Mouse (Mus musculus): ENCODE results near the gene Pla2g4a. TPM values are rescaled to one million over a fixed set of nuclear protein-coding genes. Genes with fewer than 3 reads are reported as not detected.

The Pla2g4a gene
- polyA plus RNA-seq (2015; fragmentation: Nextera tagmentation; extraction: Ambion mirVana): 12.6 and 14.0 TPM in 2 replicates

- H3K27me3 ChIP-seq: no peaks in the 10 kb centered on the region
- peak within 1 kb of the TSS; percentile 63 for H3K4me2 ChIP-seq
- peak within 1 kb of the TSS; percentile 79 for H3K27ac ChIP-seq
- no peaks in the 10 kb centered on the region for H3K36me3 ChIP-seq
- H3K4me1 ChIP-seq: 0 out of 2 replicates have a peak, but pooled peaks cover 3% of the 10 kb centered on the region
- peak within 1 kb of the TSS; percentile 43 for H3K9ac ChIP-seq
- peak; percentile 92; the same call in 1 of the 2 replicates for ATAC-seq (ENCODE audit: borderline replicate concordance, extremely low read depth, low FRiP score, low TSS enrichment)
- H3K4me3 ChIP-seq: peak within 1 kb of the TSS; percentile 51
- WGBS: 7% methylated on average over 15 of the region's 15 CpGs
- H3K9me3 ChIP-seq: no peaks in the 10 kb centered on the region
Observed at GRCm38 (mm10) chr1:149960734-149961424, at the start of gene Pla2g4a. Gene Pla2g4a, minus strand, starts transcription at chr1:149961290.

- Histone ChIP-seq H3K4me3 (no peak overlapping the region), H3K27ac (no peak overlapping the region), H3K36me3 (no peaks in the 10 kb centered on the region), H3K9ac (no peak overlapping the region), H3K4me2 (no peak overlapping the region), H3K4me1 (no peaks in the 10 kb centered on the region), H3K9me3 (no peaks in the 10 kb centered on the region), H3K27me3 (no peaks in the 10 kb centered on the region)
- no peak for ATAC-seq (ENCODE audit: borderline replicate concordance, extremely low read depth, low FRiP score, low TSS enrichment)
- 69% methylated on average over 4 of the region's 4 CpGs for WGBS
Observed at GRCm38 (mm10) chr1:150010629-150010979, 49.5 kb upstream of the Pla2g4a start.

- H3K4me3 ChIP-seq: no peak overlapping the region
- H3K4me2 ChIP-seq: no peak overlapping the region
- H3K4me1 ChIP-seq: no peaks in the 10 kb centered on the region
- no peak overlapping the region for H3K9ac ChIP-seq
- H3K36me3 ChIP-seq: no peaks in the 10 kb centered on the region
- no peaks in the 10 kb centered on the region for H3K27me3 ChIP-seq
- ATAC-seq (ENCODE audit: borderline replicate concordance, extremely low read depth, low FRiP score, low TSS enrichment): no peak
- H3K9me3 ChIP-seq: no peaks in the 10 kb centered on the region
- no peak overlapping the region for H3K27ac ChIP-seq
- 89% methylated on average over 18 of the region's 18 CpGs for WGBS
Observed at GRCm38 (mm10) chr1:150009968-150010628, 49.0 kb upstream of the Pla2g4a start.

GRCm38 (mm10) chr1:150009134-150009533 is 48.0 kb upstream of the Pla2g4a start:
- Histone ChIP-seq H3K4me1 (no peaks in the 10 kb centered on the region), H3K27me3 (no peaks in the 10 kb centered on the region), H3K27ac (no peak overlapping the region), H3K9me3 (no peaks in the 10 kb centered on the region), H3K36me3 (no peaks in the 10 kb centered on the region), H3K9ac (no peak overlapping the region), H3K4me2 (no peak overlapping the region), H3K4me3 (no peak overlapping the region)
- ATAC-seq (ENCODE audit: borderline replicate concordance, extremely low read depth, low FRiP score, low TSS enrichment): peak; percentile 62; the same call in 1 of the 2 replicates
- WGBS: 69% methylated on average over 9 of the region's 9 CpGs

- no peaks in the 10 kb centered on the region for H3K36me3 ChIP-seq
- H3K4me1 ChIP-seq: no peaks in the 10 kb centered on the region
- no peak overlapping the region for H3K27ac ChIP-seq
- H3K9ac ChIP-seq: no peak overlapping the region
- ATAC-seq (ENCODE audit: borderline replicate concordance, extremely low read depth, low FRiP score, low TSS enrichment): no peak
- no peak overlapping the region for H3K4me3 ChIP-seq
- H3K4me2 ChIP-seq: no peak overlapping the region
- H3K27me3 ChIP-seq: no peaks in the 10 kb centered on the region
- 62% methylated on average over 1 of the region's 1 CpGs for WGBS
- H3K9me3 ChIP-seq: no peaks in the 10 kb centered on the region
Observed at GRCm38 (mm10) chr1:149975626-149976025, 14.5 kb upstream of the Pla2g4a start.

- H3K27ac ChIP-seq: no peak overlapping the region
- no peaks in the 10 kb centered on the region for H3K9me3 ChIP-seq
- no peak for ATAC-seq (ENCODE audit: borderline replicate concordance, extremely low read depth, low FRiP score, low TSS enrichment)
- no peak overlapping the region for H3K4me3 ChIP-seq
- H3K36me3 ChIP-seq: no peaks in the 10 kb centered on the region
- no peak overlapping the region for H3K9ac ChIP-seq
- WGBS: 32% methylated on average over 1 of the region's 1 CpGs
- no peaks in the 10 kb centered on the region for H3K4me1 ChIP-seq
- no peaks in the 10 kb centered on the region for H3K27me3 ChIP-seq
- H3K4me2 ChIP-seq: no peak overlapping the region
Observed at GRCm38 (mm10) chr1:149965826-149966225, 4.7 kb upstream of the Pla2g4a start.

GRCm38 (mm10) chr1:149961425-149962303 is 574 bp upstream of the Pla2g4a start:
- 53% methylated on average over 9 of the region's 9 CpGs for WGBS
- peak; percentile 63; the same call in 1 of the 2 replicates for ATAC-seq (ENCODE audit: borderline replicate concordance, extremely low read depth, low FRiP score, low TSS enrichment)
- Histone ChIP-seq H3K27ac (0 out of 2 replicates have a peak overlapping the region, but pooled peaks have one; percentile 79), H3K9ac (no peak overlapping the region), H3K4me1 (0 out of 2 replicates have a peak, but pooled peaks cover 3% of the 10 kb centered on the region), H3K4me2 (peak overlapping the region; percentile 63), H3K36me3 (no peaks in the 10 kb centered on the region), H3K27me3 (no peaks in the 10 kb centered on the region), H3K4me3 (peak overlapping the region; percentile 51), H3K9me3 (no peaks in the 10 kb centered on the region)

- no peak for ATAC-seq (ENCODE audit: borderline replicate concordance, extremely low read depth, low FRiP score, low TSS enrichment)
- Histone ChIP-seq H3K27ac (no peak overlapping the region), H3K4me2 (peak overlapping the region; percentile 63), H3K27me3 (no peaks in the 10 kb centered on the region), H3K9me3 (no peaks in the 10 kb centered on the region), H3K4me1 (peaks cover 7% of the 10 kb centered on the region; the same call in 1 of the 2 replicates), H3K36me3 (no peaks in the 10 kb centered on the region), H3K4me3 (peak overlapping the region; percentile 51; the same call in 1 of the 2 replicates), H3K9ac (no peak overlapping the region)
- 94% methylated on average over 4 of the region's 4 CpGs for WGBS
Observed at GRCm38 (mm10) chr1:149960251-149960650, 839 bp downstream of the Pla2g4a start.

- ATAC-seq (ENCODE audit: borderline replicate concordance, extremely low read depth, low FRiP score, low TSS enrichment): no peak
- WGBS: 33% methylated on average over 1 of the region's 1 CpGs
- H3K4me3 ChIP-seq: no peak overlapping the region
- no peaks in the 10 kb centered on the region for H3K36me3 ChIP-seq
- no peak overlapping the region for H3K4me2 ChIP-seq
- H3K27ac ChIP-seq: no peak overlapping the region
- no peaks in the 10 kb centered on the region for H3K9me3 ChIP-seq
- peaks cover 7% of the 10 kb centered on the region; the same call in 1 of the 2 replicates for H3K4me1 ChIP-seq
- no peak overlapping the region for H3K9ac ChIP-seq
- H3K27me3 ChIP-seq: no peaks in the 10 kb centered on the region
Observed at GRCm38 (mm10) chr1:149959069-149959468, 2.0 kb downstream of the Pla2g4a start.

GRCm38 (mm10) chr1:149955482-149955881 is 5.6 kb downstream of the Pla2g4a start:
- 44% methylated on average over 4 of the region's 4 CpGs for WGBS
- Histone ChIP-seq H3K27me3 (no peaks in the 10 kb centered on the region), H3K9ac (no peak overlapping the region), H3K27ac (no peak overlapping the region), H3K9me3 (no peaks in the 10 kb centered on the region), H3K36me3 (no peaks in the 10 kb centered on the region), H3K4me3 (no peak overlapping the region), H3K4me2 (no peak overlapping the region), H3K4me1 (peaks cover 4% of the 10 kb centered on the region; the same call in 1 of the 2 replicates)
- no peak for ATAC-seq (ENCODE audit: borderline replicate concordance, extremely low read depth, low FRiP score, low TSS enrichment)

- no peak overlapping the region for H3K4me2 ChIP-seq
- no peaks in the 10 kb centered on the region for H3K27me3 ChIP-seq
- H3K4me3 ChIP-seq: no peak overlapping the region
- 94% methylated on average over 6 of the region's 6 CpGs for WGBS
- H3K9ac ChIP-seq: no peak overlapping the region
- H3K9me3 ChIP-seq: no peaks in the 10 kb centered on the region
- no peak for ATAC-seq (ENCODE audit: borderline replicate concordance, extremely low read depth, low FRiP score, low TSS enrichment)
- no peak overlapping the region for H3K27ac ChIP-seq
- peaks cover 4% of the 10 kb centered on the region; the same call in 1 of the 2 replicates for H3K4me1 ChIP-seq
- H3K36me3 ChIP-seq: no peaks in the 10 kb centered on the region
Observed at GRCm38 (mm10) chr1:149954026-149954425, 7.1 kb downstream of the Pla2g4a start.
